ENCODE assay signal across 12 mouse cellular contexts in the genomic region with DNA sequence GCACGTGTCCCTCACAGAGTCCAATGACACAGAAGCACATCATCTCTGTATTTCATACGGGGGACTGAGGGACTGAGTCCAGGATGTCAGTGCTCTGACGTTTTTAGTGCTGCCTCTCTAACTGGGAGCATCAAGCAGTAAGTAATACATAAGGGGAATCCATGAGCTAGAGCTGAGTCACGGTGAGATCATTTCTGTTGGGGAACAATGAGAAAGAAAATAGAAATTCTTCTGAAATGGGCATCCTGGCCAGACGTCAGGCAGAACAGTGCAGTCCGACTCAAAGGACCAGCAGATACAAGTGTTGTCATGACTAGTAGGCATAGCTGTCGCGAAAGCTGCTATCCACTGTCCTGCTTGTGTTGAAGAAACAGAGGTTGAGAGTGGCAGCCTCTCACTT. TPM values are rescaled to one million over a fixed set of nuclear protein-coding genes. Genes with fewer than 3 reads are reported as not detected.
"Had no signal": no experiment of that assay in that cellular context is flagged by ENCODE, and none has a peak within 500 bp of the region (broad histone marks: within the 10 kb centered on the region; RNA-seq: fewer than 3 reads in every experiment).

No protein-coding gene starts in this region.

- DNase-seq: kidney, postnatal 10 days; kidney, postnatal 36 days; layer of hippocampus, postnatal 36 days; liver, embryonic 13.5 days; lung, adult 2 months; thymus, adult 18-20 months; thymus, postnatal 4 days had no signal

RNA-seq across cellular contexts. Expression of gene Gm11549, which starts 20.6 kb away (rescaled TPM):
- total RNA-seq: liver, adult 2 months; monocyte, adult 5-6 weeks had no signal

RNA-seq across cellular contexts. Expression of gene 1810062G17Rik, which starts 25.2 kb away (rescaled TPM):
- total RNA-seq: layer of hippocampus, adult 8-10 months; layer of hippocampus, postnatal 36 days; left cerebral cortex, adult 2 months; left cerebral cortex, postnatal 36 days; monocyte, adult 5-6 weeks had no signal
